Mouse (Mus musculus): Measurements from ENCODE around the gene Mfap4. TPM values are rescaled to one million over a fixed set of nuclear protein-coding genes. Genes with fewer than 3 reads are reported as not detected.
A peak's percentile ranks its signal among the peaks of the same experiment; 100 is the strongest.

Gene Mfap4
- total RNA-seq, 2 experiments from 2014 or later: not detected

GRCm38 (mm10) chr11:61504713-61505257 is 19.6 kb downstream of the Mfap4 start, which contains the start of gene B9d1:
B9d1 (plus strand) TSS chr11:61505144.
- ATAC-seq (replicated peaks; ENCODE audit: poor library complexity, severe bottlenecking): peak; percentile 94

GRCm38 (mm10) chr11:61514953-61515352 is 29.7 kb downstream of the Mfap4 start:
- peak; percentile 50; the same call in 1 of the 2 replicates for ATAC-seq (replicated peaks; ENCODE audit: poor library complexity, severe bottlenecking)

GRCm38 (mm10) chr11:61517971-61518370 is 32.7 kb downstream of the Mfap4 start:
- no peak for ATAC-seq (replicated peaks; ENCODE audit: poor library complexity, severe bottlenecking)

GRCm38 (mm10) chr11:61518871-61519270 is 33.6 kb downstream of the Mfap4 start:
- ATAC-seq (replicated peaks; ENCODE audit: poor library complexity, severe bottlenecking): no peak

GRCm38 (mm10) chr11:61519484-61520107 is 34.4 kb downstream of the Mfap4 start:
- ATAC-seq (replicated peaks; ENCODE audit: poor library complexity, severe bottlenecking): no peak

- no peak for ATAC-seq (replicated peaks; ENCODE audit: poor library complexity, severe bottlenecking)
Measured at GRCm38 (mm10) chr11:61526872-61527271, 41.6 kb downstream of the Mfap4 start.

GRCm38 (mm10) chr11:61529268-61529713 is 44.1 kb downstream of the Mfap4 start:
- no peak; the same call in 1 of the 2 replicates for ATAC-seq (replicated peaks; ENCODE audit: poor library complexity, severe bottlenecking)

GRCm38 (mm10) chr11:61532820-61533219 is 47.6 kb downstream of the Mfap4 start:
- ATAC-seq (replicated peaks; ENCODE audit: poor library complexity, severe bottlenecking): no peak

- no peak for ATAC-seq (replicated peaks; ENCODE audit: poor library complexity, severe bottlenecking)
Measured at GRCm38 (mm10) chr11:61533571-61533970, 48.3 kb downstream of the Mfap4 start.

- no peak for ATAC-seq (replicated peaks; ENCODE audit: poor library complexity, severe bottlenecking)
Measured at GRCm38 (mm10) chr11:61535530-61535929, 50.3 kb downstream of the Mfap4 start.

- ATAC-seq (replicated peaks; ENCODE audit: poor library complexity, severe bottlenecking): no peak
Measured at GRCm38 (mm10) chr11:61536952-61537351, 51.7 kb downstream of the Mfap4 start.

GRCm38 (mm10) chr11:61537362-61537761 is 52.1 kb downstream of the Mfap4 start:
- ATAC-seq (replicated peaks; ENCODE audit: poor library complexity, severe bottlenecking): no peak

Other genes starting within 250 kb of the Mfap4 start
- gene Aldh3a2, start 218.0 kb upstream of the Mfap4 start, total RNA-seq (2014; fragmentation: Nextera tagmentation): 18.5 and 20.9 TPM in 2 replicates
- gene Aldh3a2, start 218.0 kb upstream of the Mfap4 start, total RNA-seq (2017): 22.3 and 27.3 TPM in 2 replicates
- gene Slc47a2, start 142.6 kb upstream of the Mfap4 start, total RNA-seq (2014; fragmentation: Nextera tagmentation): not detected in 2 replicates
- not detected in 2 replicates for gene Slc47a2, start 142.6 kb upstream of the Mfap4 start, total RNA-seq (2017)
- gene Slc47a1, start 107.1 kb upstream of the Mfap4 start, total RNA-seq (2014; fragmentation: Nextera tagmentation): not detected in 2 replicates
- not detected in 2 replicates for gene Slc47a1, start 107.1 kb upstream of the Mfap4 start, total RNA-seq (2017)
- gene Rnf112, start 31.3 kb upstream of the Mfap4 start, total RNA-seq (2014; fragmentation: Nextera tagmentation): not detected in 2 replicates
- not detected in 2 replicates for gene Rnf112, start 31.3 kb upstream of the Mfap4 start, total RNA-seq (2017)
- 9.2 and 12.9 TPM in 2 replicates for gene Mapk7, start 9.0 kb downstream of the Mfap4 start, total RNA-seq (2014; fragmentation: Nextera tagmentation)
- 5.9 and 13.1 TPM in 2 replicates for gene Mapk7, start 9.0 kb downstream of the Mfap4 start, total RNA-seq (2017)
- 1.6 TPM in 1 of 2 replicates, not detected in the other for gene B9d1, start 19.7 kb downstream of the Mfap4 start, total RNA-seq (2014; fragmentation: Nextera tagmentation)
- gene B9d1, start 19.7 kb downstream of the Mfap4 start, total RNA-seq (2017): not detected in 2 replicates
- gene Epn2, start 94.3 kb downstream of the Mfap4 start, total RNA-seq (2014; fragmentation: Nextera tagmentation): not detected in 2 replicates
- not detected in 2 replicates for gene Epn2, start 94.3 kb downstream of the Mfap4 start, total RNA-seq (2017)
- gene Grap, start 167.8 kb downstream of the Mfap4 start, total RNA-seq (2014; fragmentation: Nextera tagmentation): 2.0 TPM in 1 of 2 replicates, not detected in the other
- 0.30 and 0.31 TPM in 2 replicates for gene Grap, start 167.8 kb downstream of the Mfap4 start, total RNA-seq (2017)
- gene Fam83g, start 198.7 kb downstream of the Mfap4 start, total RNA-seq (2014; fragmentation: Nextera tagmentation): not detected in 2 replicates
- gene Fam83g, start 198.7 kb downstream of the Mfap4 start, total RNA-seq (2017): not detected in 2 replicates
- not detected in 2 replicates for gene Slc5a10, start 235.4 kb downstream of the Mfap4 start, total RNA-seq (2014; fragmentation: Nextera tagmentation)
- not detected in 2 replicates for gene Slc5a10, start 235.4 kb downstream of the Mfap4 start, total RNA-seq (2017)

Measured in granulocyte monocyte progenitor cell, adult 5-6 weeks (primary cell).